Mouse (Mus musculus) lung, postnatal 0 days (tissue): Measurements from ENCODE around the gene Dguok. TPM values are rescaled to one million over a fixed set of nuclear protein-coding genes. Genes with fewer than 3 reads are reported as not detected.

Experiments used
- ATAC-seq: fragments of 200-750 bp; cut with Nextera tagmentation; 2 replicates; pipeline ENCODE4 v1.8.0; 2017; ENCODE audit warnings: moderate library complexity
- DNase-seq: peaks from one replicate; pipeline ENCODE4 v3.0.0-alpha.2; 2016; ENCODE audit warnings: low spot score
- H3K27ac ChIP-seq: fragments of 300-500 bp; sonication (generic); 2 replicates; pipeline ENCODE4 v1.5.1; 2014; ENCODE audit warnings: antibody characterized with exemption, mild to moderate bottlenecking, low read length, mixed read lengths
- H3K27me3 ChIP-seq: fragments of 300-500 bp; sonication (generic); replicated peaks from 2 replicates; pipeline ENCODE4 v1.6.1; 2014; ENCODE audit warnings: low read length, mixed read lengths; ENCODE audit not compliant: insufficient read depth
- H3K36me3 ChIP-seq: fragments of 300-500 bp; sonication (generic); 2 replicates; pipeline ENCODE4 v1.6.1; 2014; ENCODE audit warnings: low read length, mixed read lengths; ENCODE audit not compliant: insufficient read depth
- H3K4me1 ChIP-seq: fragments of 300-500 bp; sonication (generic); 2 replicates; pipeline ENCODE4 v1.6.1; 2014; ENCODE audit warnings: antibody characterized with exemption, low read depth, low read length, mixed read lengths; ENCODE audit not compliant: insufficient read depth
- H3K4me2 ChIP-seq: fragments of 300-500 bp; sonication (generic); replicated peaks from 2 replicates; pipeline ENCODE4 v1.6.1; 2014; ENCODE audit warnings: low read depth, mild to moderate bottlenecking, low read length, moderate library complexity, mixed read lengths
- H3K4me3 ChIP-seq: fragments of 300-500 bp; sonication (generic); 2 replicates; pipeline ENCODE4 v1.5.1; 2014; ENCODE audit warnings: low read depth, low read length
- H3K9ac ChIP-seq: fragments of 300-500 bp; sonication (generic); replicated peaks from 2 replicates; pipeline ENCODE4 v1.6.1; 2014; ENCODE audit warnings: low read depth, mild to moderate bottlenecking
- H3K9me3 ChIP-seq: fragments of 300-500 bp; sonication (generic); 2 replicates; pipeline ENCODE4 v1.6.1; 2016; ENCODE audit warnings: low read length, mixed read lengths
- CTCF ChIP-seq: IDR thresholded peaks from 2 replicates; pipeline ENCODE4 v1.5.1; 2016; ENCODE audit warnings: antibody characterized with exemption, mild to moderate bottlenecking
- EP300 ChIP-seq: IDR thresholded peaks from 2 replicates; pipeline ENCODE4 v1.6.1; 2016; ENCODE audit warnings: antibody characterized with exemption, mild to moderate bottlenecking, control low read depth
- WGBS: fragments of 180-500 bp; shearing (Covaris S2); extraction: QIAGEN DNeasy Blood & Tissue Kit; methylation state at CpG from one replicate; pipeline ENCODE4 v1.1.7; 2014; 5-methylcytosine and 5-hydroxymethylcytosine counted together
- polyA plus RNA-seq: library from polyadenylated mRNA; unstranded; fragments of >200 nt; fragmentation: Nextera tagmentation; extraction: Ambion mirVana; gene quantifications from 2 replicates; pipeline ENCODE4 v1.2.1, GENCODE M21; 2015

The Dguok gene
- polyA plus RNA-seq, 1 experiment from 2014 or later, result 71.8 TPM

- Histone ChIP-seq H3K9ac (no peak overlapping the region), H3K4me2 (no peak overlapping the region), H3K4me3 (no peak overlapping the region), H3K9me3 (no peaks in the 10 kb centered on the region), H3K27me3 (no peaks in the 10 kb centered on the region), H3K27ac (no peak overlapping the region), H3K4me1 (peaks cover 46% of the 10 kb centered on the region), H3K36me3 (0 out of 2 replicates have a peak, but pooled peaks cover 3% of the 10 kb centered on the region)
- TF ChIP-seq CTCF, result no peak
- TF ChIP-seq EP300, result no peak
- no peak for ATAC-seq
- no peak for DNase-seq
- WGBS, result 72% methylated on average over 2 of the region's 2 CpGs
Measured at GRCm38 (mm10) chr6:83445796-83446195, 61.0 kb downstream of the Dguok start.

- DNase-seq (peak; percentile 94), ATAC-seq (peak; percentile 69)
- 8% methylated on average over 12 of the region's 13 CpGs for WGBS
- Histone ChIP-seq H3K27ac (peak overlapping the region; percentile 94), H3K36me3 (0 out of 2 replicates have a peak, but pooled peaks cover 3% of the 10 kb centered on the region), H3K4me3 (no peak overlapping the region), H3K4me1 (peaks cover 44% of the 10 kb centered on the region), H3K9me3 (no peaks in the 10 kb centered on the region), H3K9ac (no peak overlapping the region), H3K27me3 (no peaks in the 10 kb centered on the region), H3K4me2 (peak overlapping the region; percentile 32)
- no peak for TF ChIP-seq CTCF
- peak; percentile 77 for TF ChIP-seq EP300
Measured at GRCm38 (mm10) chr6:83443441-83444340, 63.1 kb downstream of the Dguok start.

- Histone ChIP-seq H3K36me3 (0 out of 2 replicates have a peak, but pooled peaks cover 3% of the 10 kb centered on the region), H3K9ac (no peak overlapping the region), H3K4me2 (peak overlapping the region; percentile 77; the same call in 1 of the 2 replicates), H3K9me3 (no peaks in the 10 kb centered on the region), H3K27me3 (no peaks in the 10 kb centered on the region), H3K4me1 (peaks cover 44% of the 10 kb centered on the region), H3K4me3 (no peak overlapping the region), H3K27ac (peak overlapping the region; percentile 94)
- ATAC-seq, result no peak
- no peak for DNase-seq
- TF ChIP-seq CTCF (no peak), EP300 (no peak)
- WGBS, result 48% methylated on average over 3 of the region's 3 CpGs
Measured at GRCm38 (mm10) chr6:83442639-83443038, 64.1 kb downstream of the Dguok start.

GRCm38 (mm10) chr6:83441259-83442061, 65.3 kb downstream of the Dguok start:
- Histone ChIP-seq H3K9me3 (no peaks in the 10 kb centered on the region), H3K27me3 (no peaks in the 10 kb centered on the region), H3K4me1 (peaks cover 44% of the 10 kb centered on the region), H3K36me3 (0 out of 2 replicates have a peak, but pooled peaks cover 3% of the 10 kb centered on the region), H3K9ac (peak overlapping the region; percentile 69), H3K4me3 (peak overlapping the region; percentile 68), H3K27ac (peak overlapping the region; percentile 94), H3K4me2 (peak overlapping the region; percentile 77)
- no peak for TF ChIP-seq EP300
- TF ChIP-seq CTCF, result no peak; the same call in none of the 2 replicates
- 3% methylated on average over 44 of the region's 48 CpGs for WGBS
- ATAC-seq (peak; percentile 94), DNase-seq (peak; percentile 96)

- H3K36me3 ChIP-seq, result 0 out of 2 replicates have a peak, but pooled peaks cover 3% of the 10 kb centered on the region
- DNase-seq (peak; percentile 80), ATAC-seq (peak; percentile 38)
- H3K27me3 ChIP-seq, result no peaks in the 10 kb centered on the region
- H3K9me3 ChIP-seq, result no peaks in the 10 kb centered on the region
- H3K4me1 ChIP-seq, result peaks cover 41% of the 10 kb centered on the region
- peak overlapping the region; percentile 77 for H3K4me2 ChIP-seq
- H3K27ac ChIP-seq, result peak overlapping the region; percentile 94
- no peak for TF ChIP-seq CTCF
- TF ChIP-seq EP300, result no peak
- 13% methylated on average over 26 of the region's 26 CpGs for WGBS
- peak overlapping the region; percentile 69 for H3K9ac ChIP-seq
- peak overlapping the region; percentile 68 for H3K4me3 ChIP-seq
Measured at GRCm38 (mm10) chr6:83440510-83441258, 66.1 kb downstream of the Dguok start.
